Mouse (Mus musculus) CH12.LX (cell line): ENCODE measurements at regions not wholly inside any gene's neighbourhood (a gene's known extent, or its start where the extent isn't known, plus 50 kb on each side); places are given as distances from the start of the nearest gene placed in this dataset.

Experiments used
- DNase-seq: peaks from one replicate; pipeline ENCODE4 v3.0.0-alpha.2; 2013; ENCODE audit errors: extremely low read depth
- H3K27ac ChIP-seq: 2 replicates; pipeline ENCODE4 v1.5.1; 2012; ENCODE audit warnings: low read depth, mild to moderate bottlenecking, control low read depth, moderate library complexity; ENCODE audit not compliant: insufficient read depth
- H3K27me3 ChIP-seq: replicated peaks from 2 replicates; pipeline ENCODE3; 2012; ENCODE audit warnings: inconsistent platforms
- H3K36me3 ChIP-seq, 2 experiments: replicated peaks in 1 of 2; 2 replicates each; pipeline versions ENCODE3 to v1.6.1; 2012; ENCODE audit warnings: inconsistent platforms in 1 of 2, low read length in 1 of 2, mild to moderate bottlenecking in 1 of 2, mixed read lengths in 1 of 2, moderate library complexity in 1 of 2; ENCODE audit not compliant: control insufficient read depth in 1 of 2, insufficient read depth in 1 of 2
- H3K4me1 ChIP-seq, 2 experiments: 2 replicates each; pipeline ENCODE4 v1.6.1; 2012; ENCODE audit warnings: inconsistent platforms in 1 of 2, moderate library complexity in 1 of 2; ENCODE audit not compliant: insufficient read depth in 2 of 2, control insufficient read depth in 1 of 2
- H3K4me2 ChIP-seq: 2 replicates; pipeline ENCODE4 v1.6.1; 2012; ENCODE audit warnings: low read depth, mild to moderate bottlenecking, control low read depth; ENCODE audit not compliant: poor library complexity, insufficient read depth, severe bottlenecking
- H3K4me3 ChIP-seq, 3 experiments: fragments of 150-350 bp in 1 of 3; sonication (generic) in 1 of 3; replicated peaks in 1 of 3; 2 replicates each; pipeline versions ENCODE3 to v1.5.1; 2011 to 2012; ENCODE audit warnings: low read depth in 2 of 3, low read length in 2 of 3, mild to moderate bottlenecking in 2 of 3, moderate library complexity in 2 of 3, control low read depth in 1 of 3, improper control_type of control experiment in 1 of 3, inconsistent platforms in 1 of 3, mixed read lengths in 1 of 3; ENCODE audit not compliant: poor library complexity in 1 of 3
- H3K79me2 ChIP-seq: replicated peaks from 2 replicates; pipeline ENCODE4 v1.6.1; 2012; ENCODE audit warnings: mild to moderate bottlenecking, moderate library complexity; ENCODE audit not compliant: control insufficient read depth, poor library complexity, insufficient read depth, severe bottlenecking; ENCODE audit errors: extremely low read depth
- H3K9ac ChIP-seq: 2 replicates; pipeline ENCODE4 v1.6.1; 2012; ENCODE audit warnings: low read depth, mild to moderate bottlenecking, control low read depth, moderate library complexity; ENCODE audit not compliant: insufficient read depth
- H3K9me3 ChIP-seq: replicated peaks from 2 replicates; pipeline ENCODE3; 2012; ENCODE audit warnings: low read length, inconsistent platforms, mixed read lengths
- CHD1 ChIP-seq: IDR thresholded peaks from 2 replicates; pipeline ENCODE4 v1.6.1; 2012; ENCODE audit warnings: low read depth, low read length, improper control_type of control experiment, inconsistent platforms
- CTCF ChIP-seq, 2 experiments: IDR thresholded peaks in 1 of 2; conservative IDR thresholded peaks in 1 of 2; 2 replicates each; pipeline ENCODE4 v1.5.1; 2011 to 2012; ENCODE audit warnings: low read depth in 2 of 2, low read length in 2 of 2, improper control_type of control experiment in 1 of 2, inconsistent platforms in 1 of 2, mild to moderate bottlenecking in 1 of 2, moderate library complexity in 1 of 2
- ELF1 ChIP-seq: IDR thresholded peaks from 2 replicates; pipeline ENCODE4 v1.6.1; 2014; ENCODE audit warnings: low read depth, mild to moderate bottlenecking, inconsistent platforms, low read length, improper control_type of control experiment
- EP300 ChIP-seq: IDR thresholded peaks from 2 replicates; pipeline ENCODE4 v1.6.1; 2011; ENCODE audit warnings: low read length, improper control_type of control experiment
- KAT2A ChIP-seq: IDR thresholded peaks from 2 replicates; pipeline ENCODE4 v1.6.1; 2012; ENCODE audit warnings: low read length, improper control_type of control experiment, inconsistent platforms; ENCODE audit not compliant: insufficient replicate concordance
- MAFK ChIP-seq: IDR thresholded peaks from 2 replicates; pipeline ENCODE4 v1.6.1; 2011; ENCODE audit warnings: low read length, improper control_type of control experiment; ENCODE audit not compliant: insufficient replicate concordance
- MAZ ChIP-seq: IDR thresholded peaks from 2 replicates; pipeline ENCODE4 v1.6.1; 2012; ENCODE audit warnings: low read depth, mild to moderate bottlenecking, inconsistent platforms, low read length, improper control_type of control experiment, moderate library complexity
- MEF2A ChIP-seq: IDR thresholded peaks from 2 replicates; pipeline ENCODE4 v1.6.1; 2014; ENCODE audit warnings: low read depth, mild to moderate bottlenecking, inconsistent platforms, low read length, improper control_type of control experiment, borderline replicate concordance
- MXI1 ChIP-seq: IDR thresholded peaks from 2 replicates; pipeline ENCODE4 v1.6.1; 2011; ENCODE audit warnings: mild to moderate bottlenecking, low read depth, low read length, improper control_type of control experiment
- MYC ChIP-seq: IDR thresholded peaks from 2 replicates; pipeline ENCODE4 v1.6.1; 2011; ENCODE audit warnings: low read depth, mild to moderate bottlenecking, improper control_type of control experiment, low read length
- RCOR1 ChIP-seq: conservative IDR thresholded peaks from 2 replicates; pipeline ENCODE4 v1.6.1; 2012; ENCODE audit warnings: low read depth, mild to moderate bottlenecking, inconsistent platforms, low read length, improper control_type of control experiment
- SMC3 ChIP-seq: IDR thresholded peaks from 2 replicates; pipeline ENCODE4 v1.6.1; 2011; ENCODE audit warnings: low read depth, low read length, improper control_type of control experiment
- TBP ChIP-seq: conservative IDR thresholded peaks from 2 replicates; pipeline ENCODE4 v1.6.1; 2011; ENCODE audit warnings: low read depth, low read length, improper control_type of control experiment
- USF1 ChIP-seq: IDR thresholded peaks from 2 replicates; pipeline ENCODE4 v1.6.1; 2014; ENCODE audit warnings: low read depth, mild to moderate bottlenecking, inconsistent platforms, low read length, improper control_type of control experiment
- USF2 ChIP-seq: conservative IDR thresholded peaks from 2 replicates; pipeline ENCODE4 v1.6.1; 2011; ENCODE audit warnings: low read depth, low read length, improper control_type of control experiment
- ZC3H11A ChIP-seq: IDR thresholded peaks from 2 replicates; pipeline ENCODE4 v1.6.1; 2012; ENCODE audit warnings: low read depth, mild to moderate bottlenecking, inconsistent platforms, low read length, improper control_type of control experiment
- ZKSCAN1 ChIP-seq: IDR thresholded peaks from 2 replicates; pipeline ENCODE4 v1.6.1; 2012; ENCODE audit warnings: low read depth, inconsistent platforms, low read length, improper control_type of control experiment, borderline replicate concordance
- dilution Hi-C: fragments of 300-500 bp; cut with MboI; formaldehyde crosslinking; loops from 2 replicates; pipeline ENCODE4 v1.14.3; 2020; ENCODE audit warnings: low sequenced_read_pairs; ENCODE audit not compliant: extremely low pct_unique_long_range_greater_than_20kb, extremely low pct_ligation_motif_present
- in situ Hi-C: fragments of 300-500 bp; cut with MboI; formaldehyde crosslinking; loops from 3 replicates; pipeline ENCODE4 v1.14.3; 2019; ENCODE audit warnings: low sequenced_read_pairs, low pct_ligation_motif_present, low pct_unique_long_range_greater_than_20kb, mixed read lengths

- Histone ChIP-seq H3K36me3 (no peaks in the 10 kb centered on the region), H3K27ac (no peak overlapping the region), H3K4me1 (no peaks in the 10 kb centered on the region), H3K79me2 (no peaks in the 10 kb centered on the region), H3K4me3 (no peak overlapping the region), H3K27me3 (no peaks in the 10 kb centered on the region), H3K9ac (no peak overlapping the region), H3K4me2 (no peak overlapping the region), H3K9me3 (no peaks in the 10 kb centered on the region)
- in situ Hi-C loops = no loop called here
- TF ChIP-seq MXI1 (no peak), MAZ (no peak), EP300 (no peak), MYC (no peak), SMC3 (no peak), CHD1 (no peak), USF2 (no peak), CTCF (conservative IDR thresholded peaks at IDR 0.05 in 1 of 2, IDR thresholded peaks at IDR 0.05 in 1 of 2; ENCODE audit: low read depth in 2 of 2, low read length in 2 of 2) (no peak), KAT2A (no peak), MAFK (no peak), USF1 (no peak), ZC3H11A (no peak)
- DNase-seq = no peak
- dilution Hi-C loops = no loop called here
Observed at GRCm38 (mm10) chr1:154139488-154139887, 61.5 kb upstream of the Zfp648 start.

GRCm38 (mm10) chr1:154143691-154144090 lies 57.3 kb upstream of the Zfp648 start:
- no peaks in the 10 kb centered on the region for H3K36me3 ChIP-seq
- in situ Hi-C loops = no loop called here
- no peaks in the 10 kb centered on the region for H3K27me3 ChIP-seq
- no peak overlapping the region for H3K27ac ChIP-seq
- peaks cover 0 to 3% of the 10 kb centered on the region in 2 experiments; a peak in 1 of 4 replicates for H3K4me1 ChIP-seq
- H3K4me2 ChIP-seq = no peak overlapping the region
- no peaks in the 10 kb centered on the region for H3K79me2 ChIP-seq
- dilution Hi-C loops = no loop called here
- no peak for DNase-seq
- TF ChIP-seq ELF1 = no peak
- H3K4me3 ChIP-seq = no peak overlapping the region
- no peaks in the 10 kb centered on the region for H3K9me3 ChIP-seq
- no peak overlapping the region for H3K9ac ChIP-seq

- no peak overlapping the region for H3K4me3 ChIP-seq
- peaks cover 0 to 3% of the 10 kb centered on the region in 2 experiments; a peak in 1 of 4 replicates for H3K4me1 ChIP-seq
- TF ChIP-seq USF2 (no peak), ZKSCAN1 (no peak), TBP (no peak), MEF2A (no peak), KAT2A (no peak), RCOR1 (no peak), EP300 (no peak), CHD1 (no peak)
- TF ChIP-seq, all 38 proteins: peak for 0
- Histone ChIP-seq H3K36me3 (no peaks in the 10 kb centered on the region), H3K79me2 (no peaks in the 10 kb centered on the region), H3K27me3 (no peaks in the 10 kb centered on the region), H3K9ac (no peak overlapping the region), H3K27ac (no peak overlapping the region), H3K4me2 (no peak overlapping the region), H3K9me3 (no peaks in the 10 kb centered on the region)
- dilution Hi-C loops = no loop called here
- in situ Hi-C loops = no loop called here
- DNase-seq = no peak
Observed at GRCm38 (mm10) chr1:154147001-154147571, 53.9 kb upstream of the Zfp648 start.
